Mouse (Mus musculus) erythroid progenitor cell, adult 5-6 weeks (primary cell): Measurements from ENCODE around the gene Fhl3. TPM values are rescaled to one million over a fixed set of nuclear protein-coding genes. Genes with fewer than 3 reads are reported as not detected.

Source experiments
- ATAC-seq: replicated peaks from 2 replicates; pipeline ENCODE4 v1.8.0; 2016; ENCODE audit warnings: moderate number of reproducible peaks, mild to moderate bottlenecking, moderate TSS enrichment, inconsistent platforms; ENCODE audit not compliant: poor library complexity, low FRiP score, severe bottlenecking
- total RNA-seq, 2 experiments: library from RNA; stranded (forward) in 1 of 2; stranded (reverse) in 1 of 2; fragments of 150-400 nt in 1 of 2; fragments of 186-747, 209-891 nt in 1 of 2; gene quantifications; 2 replicates each; pipeline versions ENCODE4 v1.2.3 to v1.2.4; 2015 to 2017; ENCODE audit warnings: low replicate concordance in 2 of 2

Fhl3 gene
- total RNA-seq (2015; ENCODE audit: low replicate concordance) (4.0 TPM in 1 of 2 replicates, not detected in the other), total RNA-seq (2017; ENCODE audit: low replicate concordance) (0.64 TPM in 1 of 2 replicates, not detected in the other)

GRCm38 (mm10) chr4:124700248-124700971 lies at the start of gene Fhl3:
Gene Fhl3, plus strand, starts transcription at chr4:124700701.
- no peak for ATAC-seq

- ATAC-seq: no peak
These were observed 47.6 kb upstream of the Fhl3 start for GRCm38 (mm10) chr4:124652886-124653285.

- no peak for ATAC-seq
These were observed 44.0 kb upstream of the Fhl3 start, which contains the start of gene Pou3f1 for GRCm38 (mm10) chr4:124656518-124656853. Gene Pou3f1, plus strand, starts transcription at chr4:124656807.

GRCm38 (mm10) chr4:124656854-124657650 lies 43.4 kb upstream of the Fhl3 start:
- ATAC-seq: no peak

GRCm38 (mm10) chr4:124657781-124658180 lies 42.7 kb upstream of the Fhl3 start:
- ATAC-seq: no peak

- no peak for ATAC-seq
These were observed 42.1 kb upstream of the Fhl3 start for GRCm38 (mm10) chr4:124658412-124658851.

GRCm38 (mm10) chr4:124659251-124660217 lies 41.0 kb upstream of the Fhl3 start:
- no peak for ATAC-seq

- ATAC-seq: no peak
These were observed 39.9 kb upstream of the Fhl3 start for GRCm38 (mm10) chr4:124660603-124661002.

GRCm38 (mm10) chr4:124663034-124663433 lies 37.5 kb upstream of the Fhl3 start:
- no peak for ATAC-seq

GRCm38 (mm10) chr4:124664185-124664584 lies 36.3 kb upstream of the Fhl3 start:
- ATAC-seq: no peak

GRCm38 (mm10) chr4:124664604-124665003 lies 35.9 kb upstream of the Fhl3 start:
- ATAC-seq: no peak

GRCm38 (mm10) chr4:124667476-124668033 lies 32.9 kb upstream of the Fhl3 start:
- ATAC-seq: no peak

- ATAC-seq: no peak
These were observed 32.4 kb upstream of the Fhl3 start for GRCm38 (mm10) chr4:124668078-124668477.

GRCm38 (mm10) chr4:124670232-124670631 lies 30.3 kb upstream of the Fhl3 start:
- ATAC-seq: no peak

GRCm38 (mm10) chr4:124671583-124671982 lies 28.9 kb upstream of the Fhl3 start:
- ATAC-seq: no peak

- ATAC-seq: no peak
These were observed 27.9 kb upstream of the Fhl3 start for GRCm38 (mm10) chr4:124672347-124673320.

GRCm38 (mm10) chr4:124674334-124675032 lies 26.0 kb upstream of the Fhl3 start:
- ATAC-seq: peak; percentile 36

GRCm38 (mm10) chr4:124675037-124675436 lies 25.5 kb upstream of the Fhl3 start:
- ATAC-seq: no peak
